Mouse (Mus musculus) limb, embryonic 14.5 days (tissue): ENCODE measurements around the gene Clip4. TPM values are rescaled to one million over a fixed set of nuclear protein-coding genes. Genes with fewer than 3 reads are reported as not detected.

Experiments used
- ATAC-seq: fragments of 200-750 bp; cut with Nextera tagmentation; 2 replicates; pipeline ENCODE4 v1.8.0; 2017; ENCODE audit warnings: low read depth, moderate number of reproducible peaks, moderate TSS enrichment; ENCODE audit not compliant: low FRiP score
- DNase-seq: peaks from one replicate; pipeline ENCODE4 v3.0.0-alpha.2; 2015; ENCODE audit warnings: low spot score
- H3K27ac ChIP-seq: fragments of 300-500 bp; sonication (generic); replicated peaks from 2 replicates; pipeline ENCODE4 v1.5.1; 2014; ENCODE audit warnings: low read depth, mild to moderate bottlenecking, low read length, moderate library complexity, mixed read lengths
- H3K27me3 ChIP-seq: fragments of 300-500 bp; sonication (generic); 2 replicates; pipeline ENCODE4 v1.6.1; 2014; ENCODE audit warnings: low read length, mixed read lengths; ENCODE audit not compliant: control insufficient read depth, insufficient read depth
- H3K36me3 ChIP-seq: fragments of 300-500 bp; sonication (generic); 2 replicates; pipeline ENCODE4 v1.6.1; 2014; ENCODE audit warnings: mild to moderate bottlenecking, low read length, moderate library complexity, mixed read lengths; ENCODE audit not compliant: control insufficient read depth, insufficient read depth
- H3K4me1 ChIP-seq: fragments of 300-500 bp; sonication (generic); 2 replicates; pipeline ENCODE4 v1.6.1; 2014; ENCODE audit warnings: antibody characterized with exemption, low read length, mixed read lengths; ENCODE audit not compliant: control insufficient read depth, insufficient read depth
- H3K4me2 ChIP-seq: fragments of 300-500 bp; sonication (generic); replicated peaks from 2 replicates; pipeline ENCODE4 v1.6.1; 2014; ENCODE audit warnings: low read depth, mild to moderate bottlenecking, low read length, moderate library complexity; ENCODE audit not compliant: severe bottlenecking
- H3K4me3 ChIP-seq: fragments of 300-500 bp; sonication (generic); replicated peaks from 2 replicates; pipeline ENCODE4 v1.5.1; 2014; ENCODE audit warnings: low read length
- H3K9ac ChIP-seq: fragments of 300-500 bp; sonication (generic); 2 replicates; pipeline ENCODE4 v1.6.1; 2014; ENCODE audit warnings: mild to moderate bottlenecking, low read depth, low read length, moderate library complexity; ENCODE audit not compliant: severe bottlenecking
- H3K9me3 ChIP-seq: fragments of 300-500 bp; sonication (generic); 2 replicates; pipeline ENCODE4 v1.6.1; 2016; ENCODE audit warnings: low read length; ENCODE audit not compliant: control insufficient read depth
- POLR2A ChIP-seq: fragments of 200-500 bp; IDR thresholded peaks from 2 replicates; pipeline ENCODE4 v1.8.0; 2012; ENCODE audit warnings: inconsistent platforms, mild to moderate bottlenecking, moderate library complexity, borderline replicate concordance; ENCODE audit not compliant: insufficient read depth, insufficient read length; ENCODE audit errors: extremely low read depth
- WGBS: fragments of 180-500 bp; shearing (Covaris S2); extraction: QIAGEN DNeasy Blood & Tissue Kit; methylation state at CpG from one replicate; pipeline ENCODE4 v1.1.7; 2014; 5-methylcytosine and 5-hydroxymethylcytosine counted together
- polyA plus RNA-seq, 2 experiments: library from polyadenylated mRNA; depleted of rRNA in 1 of 2; stranded (reverse) in 1 of 2; unstranded in 1 of 2; fragments of >200 nt; fragmentation: Nextera tagmentation in 1 of 2; extraction: Ambion mirVana in 1 of 2; gene quantifications; 2 replicates each; pipeline versions ENCODE4 v1.2.1 to v1.2.3; 2012 to 2014

Gene Clip4
- polyA plus RNA-seq, 2 experiments: 9.0 to 14.7 TPM

DNA sequence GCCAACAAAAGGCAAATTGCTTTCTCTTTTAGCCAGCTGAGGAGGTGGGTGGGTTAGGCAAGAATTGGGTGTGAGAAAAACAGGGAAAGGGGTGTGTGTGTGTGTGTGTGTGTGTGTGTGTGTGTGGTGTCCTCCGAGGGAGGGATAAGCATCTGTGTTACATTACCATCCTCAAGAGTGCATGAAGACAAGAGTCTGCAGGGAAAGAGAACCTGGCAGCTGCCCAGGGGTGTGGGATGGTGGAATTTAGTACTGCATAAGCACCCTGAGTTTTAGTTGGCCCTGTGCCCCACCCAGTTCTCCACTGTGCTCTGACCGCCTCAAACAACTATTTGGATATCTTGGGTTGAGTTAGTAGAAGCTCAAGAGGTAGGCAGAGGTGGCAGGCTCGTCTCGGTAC lies 12.7 kb downstream of the Clip4 start:
- ATAC-seq (no peak), DNase-seq (peak; percentile 64)
- Histone ChIP-seq H3K27ac (no peak overlapping the region), H3K9me3 (peaks cover 10% of the 10 kb centered on the region), H3K4me3 (no peak overlapping the region), H3K27me3 (no peaks in the 10 kb centered on the region), H3K9ac (no peak overlapping the region), H3K36me3 (no peaks in the 10 kb centered on the region), H3K4me2 (no peak overlapping the region), H3K4me1 (0 out of 2 replicates have a peak, but pooled peaks cover 11% of the 10 kb centered on the region)
- WGBS: 62% methylated on average over 4 of the region's 4 CpGs
- no peak for TF ChIP-seq POLR2A

DNA sequence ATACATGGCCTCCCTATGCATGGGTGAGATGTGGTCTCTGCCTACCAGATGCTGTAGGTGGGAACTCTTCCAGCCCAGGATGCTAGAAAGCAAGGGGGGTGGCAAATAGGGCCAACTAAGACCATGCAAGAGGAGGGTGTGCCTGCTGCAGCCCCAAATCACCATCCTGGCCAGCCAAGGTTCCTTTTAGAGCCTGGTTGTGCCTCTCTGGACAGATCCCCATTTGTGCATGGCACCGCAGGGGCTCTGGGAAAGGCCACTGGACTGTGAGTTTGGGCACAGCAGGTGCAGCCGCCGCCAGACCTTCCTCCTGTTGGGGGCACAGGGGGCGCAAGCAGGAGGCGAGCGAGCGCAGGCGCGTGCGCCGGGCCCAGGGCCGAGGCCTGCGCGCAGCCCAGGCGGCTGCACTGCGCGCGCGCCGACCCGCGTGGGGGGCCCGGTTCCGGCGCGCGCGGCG lies 14.0 kb downstream of the Clip4 start:
- H3K4me1 ChIP-seq: 0 out of 2 replicates have a peak, but pooled peaks cover 11% of the 10 kb centered on the region
- no peak overlapping the region for H3K27ac ChIP-seq
- ATAC-seq: peak; percentile 81
- H3K27me3 ChIP-seq: no peaks in the 10 kb centered on the region
- H3K9ac ChIP-seq: peak overlapping the region; percentile 84
- H3K4me3 ChIP-seq: peak overlapping the region; percentile 76
- TF ChIP-seq POLR2A: no peak
- peaks cover 10% of the 10 kb centered on the region for H3K9me3 ChIP-seq
- peak overlapping the region; percentile 91 for H3K4me2 ChIP-seq
- WGBS: 2% methylated on average over 22 of the region's 29 CpGs
- DNase-seq: no peak
- no peaks in the 10 kb centered on the region for H3K36me3 ChIP-seq

- H3K27ac ChIP-seq: no peak overlapping the region
- peak overlapping the region; percentile 76 for H3K4me3 ChIP-seq
- DNase-seq (no peak), ATAC-seq (peak; percentile 27; the same call in 1 of the 2 replicates)
- peak overlapping the region; percentile 84 for H3K9ac ChIP-seq
- TF ChIP-seq POLR2A: no peak
- 1% methylated on average over 20 of the region's 59 CpGs for WGBS
- H3K27me3 ChIP-seq: no peaks in the 10 kb centered on the region
- H3K4me1 ChIP-seq: 0 out of 2 replicates have a peak, but pooled peaks cover 11% of the 10 kb centered on the region
- no peaks in the 10 kb centered on the region for H3K36me3 ChIP-seq
- peaks cover 10% of the 10 kb centered on the region for H3K9me3 ChIP-seq
- H3K4me2 ChIP-seq: peak overlapping the region; percentile 91
These were observed 14.6 kb downstream of the Clip4 start for GRCm38 (mm10) chr17:71782699-71783365.

DNA sequence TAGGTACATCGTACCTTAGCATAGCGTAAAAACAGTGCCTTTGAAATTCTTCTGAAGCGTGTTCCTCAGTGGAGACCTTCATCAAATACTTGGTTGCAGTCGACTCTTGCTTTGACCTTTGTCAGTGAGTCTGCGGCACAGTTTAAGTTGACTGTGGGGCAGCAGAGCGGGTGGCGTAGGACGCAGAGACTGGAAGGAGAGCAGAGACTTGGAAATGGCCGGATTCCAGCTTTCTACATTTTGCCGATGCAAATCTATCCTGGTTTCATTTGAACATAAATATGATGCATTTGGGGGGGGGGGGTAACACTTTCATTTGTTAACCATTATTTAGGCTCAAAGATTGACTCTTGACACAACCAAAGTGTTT lies 15.1 kb downstream of the Clip4 start:
- TF ChIP-seq POLR2A: no peak
- Histone ChIP-seq H3K36me3 (no peaks in the 10 kb centered on the region), H3K27me3 (no peaks in the 10 kb centered on the region), H3K9ac (peak overlapping the region; percentile 84), H3K4me1 (0 out of 2 replicates have a peak, but pooled peaks cover 11% of the 10 kb centered on the region), H3K4me2 (peak overlapping the region; percentile 91), H3K4me3 (peak overlapping the region; percentile 76), H3K27ac (no peak overlapping the region), H3K9me3 (peaks cover 8% of the 10 kb centered on the region)
- whole genome bisulfite sequencing: 21% methylated on average over 10 of the region's 10 CpGs
- DNase-seq (no peak), ATAC-seq (no peak)

DNA sequence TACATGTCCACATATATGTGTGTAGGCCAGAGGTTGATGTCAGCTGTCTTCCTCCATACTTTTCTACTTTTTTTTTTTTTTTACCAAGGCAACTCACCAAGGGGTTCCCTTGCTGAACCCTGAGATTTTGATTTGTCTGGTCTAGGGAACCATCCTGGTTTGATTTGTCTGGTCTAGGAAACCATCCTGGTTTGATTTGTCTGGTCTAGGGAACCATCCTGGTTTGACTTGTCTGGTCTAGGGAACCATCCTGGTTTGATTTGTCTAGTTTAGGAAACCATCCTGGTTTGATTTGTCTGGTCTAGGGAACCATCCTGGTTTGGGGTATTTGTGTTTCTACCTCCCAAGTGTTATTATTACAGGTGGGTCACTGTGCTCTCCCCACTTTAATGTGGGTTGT lies 18.2 kb downstream of the Clip4 start:
- Histone ChIP-seq H3K27me3 (no peaks in the 10 kb centered on the region), H3K9ac (no peak overlapping the region), H3K9me3 (no peaks in the 10 kb centered on the region), H3K4me1 (0 out of 2 replicates have a peak, but pooled peaks cover 6% of the 10 kb centered on the region), H3K4me3 (no peak overlapping the region), H3K4me2 (no peak overlapping the region), H3K27ac (no peak overlapping the region), H3K36me3 (0 out of 2 replicates have a peak, but pooled peaks cover 2% of the 10 kb centered on the region)
- TF ChIP-seq POLR2A: no peak
- no peak for ATAC-seq
- no peak for DNase-seq
